Mouse (Mus musculus): ENCODE results near the gene Sik2.

DNA sequence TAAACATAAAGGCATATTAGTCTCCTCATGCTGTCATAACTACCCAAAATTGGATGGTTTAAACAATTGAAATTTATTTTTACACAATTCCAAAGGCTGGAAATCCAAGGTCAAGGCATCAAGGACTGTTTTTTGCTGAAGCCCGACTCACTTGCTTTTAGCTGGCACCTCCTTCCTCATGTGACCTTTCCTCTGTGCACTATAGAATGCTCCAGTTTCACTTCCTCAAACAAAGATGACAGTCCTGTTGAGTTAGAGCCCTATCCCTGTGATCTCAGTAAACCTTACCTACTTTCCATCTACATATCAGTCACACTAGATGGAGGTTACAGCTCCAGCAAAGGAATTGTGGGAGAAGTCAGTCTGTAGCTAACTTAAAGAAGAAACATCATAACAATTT is 21.3 kb upstream of the Sik2 start:
- TF ChIP-seq CTCF (IDR thresholded peaks at IDR 0.05; ENCODE audit: low read depth), result no peak
- no peak for TF ChIP-seq EP300 (optimal IDR thresholded peaks at IDR 0.05)

Measured in stomach, postnatal 0 days (tissue).